Mouse (Mus musculus): ENCODE measurements around the gene Serpinb9g.
"Not testable (repeated sequence)": the region's sequence is repeated elsewhere in the genome, so short reads cannot be mapped to it uniquely, and the experiment has no call there.

Gene Serpinb9g

GRCm38 (mm10) chr13:33484490-33484889, at the start of gene Serpinb9g:
TSS of gene Serpinb9g (plus strand) at chr13:33484790.
- not testable (repeated sequence) for DNase-seq (ENCODE audit: low spot score in 2 of 2)

GRCm38 (mm10) chr13:33483872-33484271, 718 bp upstream of the Serpinb9g start:
- DNase-seq (ENCODE audit: low spot score in 2 of 2), result not testable (repeated sequence)

- DNase-seq (ENCODE audit: low spot score in 2 of 2), result no peak
Measured at GRCm38 (mm10) chr13:33524629-33525028, 40.0 kb downstream of the Serpinb9g start.

- no peak for DNase-seq (ENCODE audit: low spot score in 2 of 2)
Measured at GRCm38 (mm10) chr13:33532814-33533213, 48.2 kb downstream of the Serpinb9g start.

All from frontal cortex, postnatal 36 days (tissue).